Mouse (Mus musculus) left cerebral cortex, postnatal 4 days (tissue): ENCODE data around the gene Slc35e1. TPM values are rescaled to one million over a fixed set of nuclear protein-coding genes. Genes with fewer than 3 reads are reported as not detected.

Experiments
- DNase-seq: peaks from one replicate; pipeline ENCODE4 v3.0.0-alpha.2; 2022
- intact Hi-C: fragments of 180-260 bp; cut with DNase I; formaldehyde crosslinking; loops from one replicate; pipeline ENCODE4 v1.15.1; 2025
- total RNA-seq, 2 experiments: library from RNA; stranded (reverse); gene quantifications; 2 replicates each; pipeline ENCODE4 v1.2.3; 2021

Gene Slc35e1
- 10 to 100 TPM; 35.2 to 39.2 TPM for total RNA-seq

- DNase-seq: peak; percentile 32
- intact Hi-C loops: loop anchor here (5.0 kb wide), 1 partner anchor 55 kb away; the partner anchor contains the start of gene Med26
Measured at GRCm38 (mm10) chr8:72491680-72492621, at the start of gene Slc35e1. Slc35e1 (minus strand) TSS chr8:72492614.

- intact Hi-C loops: no loop called here
- no peak for DNase-seq
Measured at GRCm38 (mm10) chr8:72539234-72539633, 46.8 kb upstream of the Slc35e1 start.

GRCm38 (mm10) chr8:72534888-72535287 lies 42.5 kb upstream of the Slc35e1 start:
- intact Hi-C loops: no loop called here
- DNase-seq: no peak

GRCm38 (mm10) chr8:72532103-72532502 lies 39.7 kb upstream of the Slc35e1 start:
- intact Hi-C loops: no loop called here
- no peak for DNase-seq

- DNase-seq: no peak
- intact Hi-C loops: no loop called here
Measured at GRCm38 (mm10) chr8:72521888-72522287, 29.5 kb upstream of the Slc35e1 start.

- intact Hi-C loops: loop anchor here (2.0 kb wide), 1 partner anchor 27 kb away; no protein-coding TSS in a partner anchor
- no peak for DNase-seq
Measured at GRCm38 (mm10) chr8:72517421-72517988, 25.1 kb upstream of the Slc35e1 start.

GRCm38 (mm10) chr8:72513158-72513557 lies 20.7 kb upstream of the Slc35e1 start:
- DNase-seq: no peak
- intact Hi-C loops: no loop called here

GRCm38 (mm10) chr8:72512648-72513047 lies 20.2 kb upstream of the Slc35e1 start:
- DNase-seq: no peak
- intact Hi-C loops: no loop called here

- DNase-seq: peak; percentile 39
- intact Hi-C loops: no loop called here
Measured at GRCm38 (mm10) chr8:72507505-72507904, 15.1 kb upstream of the Slc35e1 start.

GRCm38 (mm10) chr8:72504637-72505314 lies 12.4 kb upstream of the Slc35e1 start:
- intact Hi-C loops: no loop called here
- DNase-seq: peak; percentile 65

- DNase-seq: peak; percentile 46
- intact Hi-C loops: no loop called here
Measured at GRCm38 (mm10) chr8:72504137-72504536, 11.7 kb upstream of the Slc35e1 start.

GRCm38 (mm10) chr8:72500521-72500931 lies 8.1 kb upstream of the Slc35e1 start:
- intact Hi-C loops: no loop called here
- no peak for DNase-seq

GRCm38 (mm10) chr8:72499521-72500284 lies 7.3 kb upstream of the Slc35e1 start:
- no peak for DNase-seq
- intact Hi-C loops: no loop called here

GRCm38 (mm10) chr8:72498527-72498926 lies 6.1 kb upstream of the Slc35e1 start:
- intact Hi-C loops: no loop called here
- no peak for DNase-seq

- intact Hi-C loops: no loop called here
- DNase-seq: peak; percentile 47
Measured at GRCm38 (mm10) chr8:72497911-72498310, 5.5 kb upstream of the Slc35e1 start.

- intact Hi-C loops: no loop called here
- no peak for DNase-seq
Measured at GRCm38 (mm10) chr8:72496217-72496616, 3.8 kb upstream of the Slc35e1 start.

- intact Hi-C loops: no loop called here
- no peak for DNase-seq
Measured at GRCm38 (mm10) chr8:72495411-72496111, 3.1 kb upstream of the Slc35e1 start.

- intact Hi-C loops: loop anchor here (5.0 kb wide), 1 partner anchor 54 kb away; the partner anchor contains the start of gene Med26
Measured at GRCm38 (mm10) chr8:72493381-72493780, 967 bp upstream of the Slc35e1 start.

GRCm38 (mm10) chr8:72492622-72493081 lies 238 bp upstream of the Slc35e1 start:
- intact Hi-C loops: loop anchor here (5.0 kb wide), 1 partner anchor 55 kb away; the partner anchor contains the start of gene Med26

More at GRCm38 (mm10) chr8:72493381-72493780, 967 bp upstream of the Slc35e1 start:
- DNase-seq: no peak

More at GRCm38 (mm10) chr8:72492622-72493081, 238 bp upstream of the Slc35e1 start:
- peak; percentile 99 for DNase-seq
